Mouse (Mus musculus) intestine, embryonic 14.5 days (tissue): Measurements from ENCODE around the gene Epha3. TPM values are rescaled to one million over a fixed set of nuclear protein-coding genes. Genes with fewer than 3 reads are reported as not detected.

ENCODE experiments used
- ATAC-seq: fragments of 200-750 bp; cut with Nextera tagmentation; replicated peaks from 2 replicates; pipeline ENCODE4 v1.8.0; 2017; ENCODE audit warnings: low read depth, moderate number of reproducible peaks, moderate TSS enrichment, moderate library complexity; ENCODE audit not compliant: low FRiP score, low TSS enrichment
- DNase-seq: peaks from one replicate; pipeline ENCODE4 v3.0.0-alpha.2; 2018; ENCODE audit warnings: low spot score
- H3K27ac ChIP-seq: fragments of 300-500 bp; sonication (generic); 2 replicates; pipeline ENCODE4 v1.5.1; 2014; ENCODE audit warnings: low read depth, mild to moderate bottlenecking, control low read depth
- H3K27me3 ChIP-seq: fragments of 300-500 bp; sonication (generic); replicated peaks from 2 replicates; pipeline ENCODE4 v1.6.1; 2014; ENCODE audit warnings: low read length, control low read depth; ENCODE audit not compliant: control insufficient read depth, insufficient read depth
- H3K36me3 ChIP-seq: fragments of 300-500 bp; sonication (generic); 2 replicates; pipeline ENCODE4 v1.6.1; 2014; ENCODE audit warnings: low read length, control low read depth; ENCODE audit not compliant: control insufficient read depth, insufficient read depth
- H3K4me1 ChIP-seq: fragments of 300-500 bp; sonication (generic); replicated peaks from 2 replicates; pipeline ENCODE4 v1.6.1; 2014; ENCODE audit warnings: low read length, control low read depth, mixed read lengths; ENCODE audit not compliant: control insufficient read depth, insufficient read depth
- H3K4me2 ChIP-seq: fragments of 300-500 bp; sonication (generic); 2 replicates; pipeline ENCODE4 v1.6.1; 2014; ENCODE audit warnings: low read length
- H3K4me3 ChIP-seq: fragments of 300-500 bp; sonication (generic); 2 replicates; pipeline ENCODE4 v1.5.1; 2014; ENCODE audit warnings: low read depth, low read length, control low read depth, mixed read lengths
- H3K9ac ChIP-seq: fragments of 300-500 bp; sonication (generic); 2 replicates; pipeline ENCODE4 v1.6.1; 2014; ENCODE audit warnings: mild to moderate bottlenecking, low read length
- H3K9me3 ChIP-seq: fragments of 300-500 bp; sonication (generic); 2 replicates; pipeline ENCODE4 v1.6.1; 2016; ENCODE audit warnings: low read length, control low read depth; ENCODE audit not compliant: control insufficient read depth
- WGBS: fragments of 180-500 bp; shearing (Covaris S2); extraction: QIAGEN DNeasy Blood & Tissue Kit; methylation state at CpG from one replicate; pipeline ENCODE4 v1.1.7; 2014; 5-methylcytosine and 5-hydroxymethylcytosine counted together
- polyA plus RNA-seq: library from polyadenylated mRNA; unstranded; fragments of >200 nt; fragmentation: Nextera tagmentation; extraction: Ambion mirVana; gene quantifications from 2 replicates; pipeline ENCODE4 v1.2.1, GENCODE M21; 2014

The Epha3 gene
- polyA plus RNA-seq, result 12.6 and 13.5 TPM in 2 replicates

DNA sequence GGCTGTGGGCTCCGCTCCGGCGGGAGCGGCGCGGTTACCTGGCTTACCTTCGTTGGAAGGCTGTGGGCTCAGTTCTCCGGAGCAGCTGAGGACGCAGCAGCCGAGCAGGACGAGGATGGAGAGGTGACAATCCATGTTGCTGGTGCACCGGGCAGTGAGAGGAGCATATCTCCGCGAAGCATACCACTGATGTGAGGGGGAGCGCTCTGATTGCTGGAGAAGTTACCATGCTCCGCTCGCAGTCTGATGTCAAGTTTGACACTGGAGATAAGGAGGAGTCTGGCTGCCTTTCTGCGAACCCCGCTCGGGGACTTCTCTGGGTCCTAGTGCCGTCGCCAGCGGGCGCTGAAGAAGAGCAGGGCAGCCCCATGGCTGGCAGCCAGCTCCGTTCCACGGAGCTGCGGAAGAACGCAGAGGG lies at the start of gene Epha3:
Epha3 (minus strand) TSS at position 263 of the 418 bp plus-strand sequence.
- Histone ChIP-seq H3K4me1 (0 out of 2 replicates have a peak, but pooled peaks cover 3% of the 10 kb centered on the region), H3K9ac (peak within 1 kb of the TSS; percentile 41), H3K27ac (no peak within 1 kb of the TSS), H3K36me3 (no peaks in the 10 kb centered on the region), H3K4me2 (peak within 1 kb of the TSS; percentile 94), H3K9me3 (no peaks in the 10 kb centered on the region), H3K4me3 (peak within 1 kb of the TSS; percentile 64), H3K27me3 (peaks cover 3% of the 10 kb centered on the region; the same call in 1 of the 2 replicates)
- WGBS, result under 1% methylated on average over 28 of the region's 28 CpGs
- ATAC-seq, result peak; percentile 77
- DNase-seq, result peak; percentile 86

GRCm38 (mm10) chr16:63903425-63903824 lies 39.5 kb upstream of the Epha3 start:
- WGBS, result 37% methylated on average over 13 of the region's 13 CpGs
- DNase-seq (no peak), ATAC-seq (no peak)
- H3K36me3 ChIP-seq, result no peaks in the 10 kb centered on the region
- no peaks in the 10 kb centered on the region for H3K9me3 ChIP-seq
- H3K4me2 ChIP-seq, result peak overlapping the region; percentile 29; the same call in 1 of the 2 replicates
- no peak overlapping the region for H3K27ac ChIP-seq
- H3K9ac ChIP-seq, result no peak overlapping the region
- H3K4me1 ChIP-seq, result no peaks in the 10 kb centered on the region
- no peak overlapping the region for H3K4me3 ChIP-seq
- no peaks in the 10 kb centered on the region for H3K27me3 ChIP-seq

DNA sequence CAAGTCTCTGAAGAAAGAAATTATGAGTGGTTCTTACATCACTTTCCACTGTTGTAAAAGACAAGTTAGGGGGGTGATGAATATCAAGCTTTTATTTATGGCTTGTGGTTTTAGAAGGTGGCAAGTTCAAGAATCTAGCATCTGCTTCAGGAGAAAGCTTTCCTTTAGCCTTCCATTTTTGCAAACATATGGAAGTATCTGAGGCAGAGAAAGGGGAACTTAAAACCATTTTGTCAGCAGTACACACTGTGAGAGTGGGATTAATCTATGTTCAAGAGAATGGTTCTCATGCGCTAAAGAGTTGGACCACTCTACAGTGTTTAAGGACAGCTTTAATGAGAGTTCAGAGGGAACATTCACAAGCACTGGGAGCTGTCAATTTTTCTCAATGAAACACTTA lies 17.2 kb upstream of the Epha3 start:
- Histone ChIP-seq H3K9me3 (no peaks in the 10 kb centered on the region), H3K9ac (no peak overlapping the region), H3K27me3 (no peaks in the 10 kb centered on the region), H3K4me3 (no peak overlapping the region), H3K27ac (no peak overlapping the region), H3K4me2 (no peak overlapping the region), H3K36me3 (no peaks in the 10 kb centered on the region), H3K4me1 (0 out of 2 replicates have a peak, but pooled peaks cover 4% of the 10 kb centered on the region)
- DNase-seq, result no peak
- ATAC-seq, result no peak
- WGBS, result 89% methylated on average over 1 of the region's 1 CpGs

- Histone ChIP-seq H3K9ac (no peak overlapping the region), H3K27me3 (no peaks in the 10 kb centered on the region), H3K4me3 (no peak overlapping the region), H3K36me3 (no peaks in the 10 kb centered on the region), H3K9me3 (no peaks in the 10 kb centered on the region), H3K4me2 (no peak overlapping the region), H3K27ac (no peak overlapping the region), H3K4me1 (no peaks in the 10 kb centered on the region)
- WGBS, result 9% methylated on average over 7 of the region's 7 CpGs
- ATAC-seq (no peak), DNase-seq (no peak)
These were observed 8.3 kb upstream of the Epha3 start for GRCm38 (mm10) chr16:63872313-63872712.

GRCm38 (mm10) chr16:63864463-63864976 lies 545 bp upstream of the Epha3 start:
- H3K9ac ChIP-seq, result peak overlapping the region; percentile 41
- 0 out of 2 replicates have a peak, but pooled peaks cover 3% of the 10 kb centered on the region for H3K4me1 ChIP-seq
- no peak overlapping the region for H3K27ac ChIP-seq
- H3K4me2 ChIP-seq, result peak overlapping the region; percentile 94
- WGBS, result 35% methylated on average over 7 of the region's 7 CpGs
- peak overlapping the region; percentile 64 for H3K4me3 ChIP-seq
- H3K36me3 ChIP-seq, result no peaks in the 10 kb centered on the region
- peaks cover 3% of the 10 kb centered on the region; the same call in 1 of the 2 replicates for H3K27me3 ChIP-seq
- DNase-seq (peak; percentile 56), ATAC-seq (0 out of 2 replicates have a peak, but pooled peaks have one; percentile 15)
- H3K9me3 ChIP-seq, result no peaks in the 10 kb centered on the region

GRCm38 (mm10) chr16:63863181-63863580 lies 794 bp downstream of the Epha3 start:
- peak overlapping the region; percentile 41 for H3K9ac ChIP-seq
- 3% methylated on average over 12 of the region's 12 CpGs for WGBS

DNA sequence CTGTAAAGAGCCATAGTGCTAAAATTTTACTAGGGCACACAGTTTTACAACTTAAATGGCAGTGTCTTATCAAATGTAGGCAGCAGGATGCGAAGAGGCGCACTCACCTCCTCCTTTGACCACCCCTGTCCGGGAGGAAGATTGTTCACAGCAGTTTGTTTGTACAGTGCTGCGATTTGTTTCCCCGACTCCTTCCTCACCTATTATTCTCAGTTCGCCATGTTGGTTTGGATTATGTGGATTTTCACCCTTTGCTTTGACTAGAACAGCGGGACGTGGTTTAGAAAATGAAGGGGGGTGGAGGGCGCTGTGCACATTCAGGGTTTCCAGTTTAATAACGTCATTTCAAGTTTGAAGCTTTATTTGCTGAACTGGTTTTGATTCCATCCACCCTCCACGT lies 6.4 kb downstream of the Epha3 start:
- 3% methylated on average over 11 of the region's 11 CpGs for WGBS
- Histone ChIP-seq H3K4me2 (peak overlapping the region; percentile 86), H3K9ac (peak overlapping the region; percentile 64), H3K27me3 (no peaks in the 10 kb centered on the region; the same call in 1 of the 2 replicates), H3K27ac (peak overlapping the region; percentile 67), H3K36me3 (no peaks in the 10 kb centered on the region), H3K9me3 (no peaks in the 10 kb centered on the region), H3K4me3 (peak overlapping the region; percentile 59), H3K4me1 (peaks cover 3% of the 10 kb centered on the region; the same call in 1 of the 2 replicates)
- DNase-seq (no peak), ATAC-seq (peak; percentile 50; the same call in 1 of the 2 replicates)

More at GRCm38 (mm10) chr16:63863181-63863580, 794 bp downstream of the Epha3 start:
- Histone ChIP-seq H3K9me3 (no peaks in the 10 kb centered on the region), H3K4me3 (peak overlapping the region; percentile 64), H3K4me2 (peak overlapping the region; percentile 94), H3K4me1 (0 out of 2 replicates have a peak, but pooled peaks cover 3% of the 10 kb centered on the region), H3K27ac (no peak overlapping the region), H3K27me3 (peaks cover 3% of the 10 kb centered on the region; the same call in 1 of the 2 replicates), H3K36me3 (no peaks in the 10 kb centered on the region)
- ATAC-seq (no peak), DNase-seq (no peak)

- Histone ChIP-seq H3K4me2 (peak overlapping the region; percentile 86), H3K4me1 (peaks cover 3% of the 10 kb centered on the region; the same call in 1 of the 2 replicates), H3K9ac (peak overlapping the region; percentile 64), H3K9me3 (no peaks in the 10 kb centered on the region), H3K27me3 (no peaks in the 10 kb centered on the region), H3K27ac (peak overlapping the region; percentile 67), H3K36me3 (no peaks in the 10 kb centered on the region), H3K4me3 (peak overlapping the region; percentile 59)
- WGBS, result 3% methylated on average over 33 of the region's 33 CpGs
- peak; percentile 94 for ATAC-seq
- peak; percentile 90 for DNase-seq
These were observed 7.1 kb downstream of the Epha3 start for GRCm38 (mm10) chr16:63856658-63857552.
